Mouse (Mus musculus): Measurements from ENCODE around the gene 4930451I11Rik.
A peak's percentile ranks its signal among the peaks of the same experiment; 100 is the strongest.

Gene 4930451I11Rik

DNA sequence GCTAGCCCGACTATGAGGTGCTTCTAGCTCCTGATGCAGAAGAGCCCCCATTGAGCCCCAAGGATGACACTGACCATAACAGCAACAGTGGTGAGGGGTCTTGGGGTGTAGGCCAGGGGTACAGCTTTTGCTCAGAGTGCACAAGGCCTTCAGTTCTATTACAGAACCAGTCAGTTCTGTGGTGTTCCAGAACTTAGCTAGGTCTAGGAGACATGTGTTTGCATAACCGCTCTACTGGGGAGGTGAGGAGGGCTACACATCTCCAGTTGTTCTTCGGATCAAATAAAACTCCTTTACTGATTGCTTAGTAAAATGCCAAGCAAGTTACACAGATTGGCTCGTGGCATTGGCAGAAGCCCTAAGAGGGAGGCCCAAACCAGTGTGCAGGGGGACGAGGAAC is at the start of gene 4930451I11Rik:
Gene 4930451I11Rik, minus strand, starts transcription at position 101 of the 400 bp plus-strand sequence.
- DNase-seq: no peak

DNA sequence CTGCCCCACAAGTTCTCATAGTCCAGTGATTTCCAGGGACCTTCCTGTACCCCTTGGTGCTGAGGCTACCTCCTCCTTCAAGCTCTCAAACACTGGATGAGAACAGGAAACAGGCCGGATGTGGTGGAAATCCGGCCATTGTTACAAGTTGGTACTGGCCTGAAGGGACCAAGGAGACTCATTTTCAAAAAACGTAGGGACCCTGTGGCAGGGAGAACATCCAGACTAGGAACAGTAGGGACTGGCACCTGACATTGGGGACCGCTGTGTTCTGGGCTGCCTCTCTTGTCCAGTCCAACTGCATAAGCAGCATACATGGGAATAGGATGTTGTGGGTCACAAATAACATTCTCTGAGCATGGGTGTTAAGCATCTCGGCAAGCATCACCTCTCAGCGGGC is 49.6 kb upstream of the 4930451I11Rik start:
- DNase-seq: no peak

DNA sequence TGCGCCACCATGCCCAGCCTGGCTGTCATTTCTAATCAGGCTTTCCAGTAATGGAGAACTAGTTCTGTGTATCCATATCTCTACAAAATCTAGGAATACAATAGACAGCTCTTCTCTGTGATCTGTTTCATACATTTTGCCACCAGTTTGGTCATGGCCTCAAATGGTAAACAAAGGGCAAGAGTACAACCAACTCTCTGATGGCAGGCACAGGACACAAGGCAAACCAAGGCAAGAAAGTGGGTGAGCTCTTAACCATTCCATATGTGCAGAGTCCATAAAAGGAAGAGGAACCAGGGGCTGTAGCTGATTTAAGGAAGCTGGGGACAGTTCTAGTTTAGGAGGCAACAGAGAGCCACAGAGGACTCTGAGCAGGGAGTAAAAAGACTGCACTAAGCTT is 45.8 kb upstream of the 4930451I11Rik start:
- DNase-seq: no peak

DNA sequence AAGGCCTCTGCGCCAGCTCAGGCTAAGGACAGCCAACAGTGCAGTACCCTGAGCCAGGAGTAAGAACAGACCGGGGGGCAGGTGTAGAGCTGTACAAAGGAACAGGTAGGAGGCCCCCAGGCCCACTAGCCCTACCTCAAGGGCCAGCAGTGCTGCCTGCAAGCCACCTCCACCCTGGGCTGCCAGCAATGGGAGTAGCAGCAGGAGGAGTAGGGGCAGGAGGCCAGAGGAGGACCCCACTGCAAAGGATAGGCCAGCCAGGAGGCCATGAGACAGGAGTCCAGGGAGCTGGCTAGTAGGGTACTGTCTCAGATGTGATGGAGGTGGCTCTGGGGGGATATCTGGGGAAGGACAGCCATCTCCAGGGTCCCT is 39.1 kb upstream of the 4930451I11Rik start:
- no peak for DNase-seq

DNA sequence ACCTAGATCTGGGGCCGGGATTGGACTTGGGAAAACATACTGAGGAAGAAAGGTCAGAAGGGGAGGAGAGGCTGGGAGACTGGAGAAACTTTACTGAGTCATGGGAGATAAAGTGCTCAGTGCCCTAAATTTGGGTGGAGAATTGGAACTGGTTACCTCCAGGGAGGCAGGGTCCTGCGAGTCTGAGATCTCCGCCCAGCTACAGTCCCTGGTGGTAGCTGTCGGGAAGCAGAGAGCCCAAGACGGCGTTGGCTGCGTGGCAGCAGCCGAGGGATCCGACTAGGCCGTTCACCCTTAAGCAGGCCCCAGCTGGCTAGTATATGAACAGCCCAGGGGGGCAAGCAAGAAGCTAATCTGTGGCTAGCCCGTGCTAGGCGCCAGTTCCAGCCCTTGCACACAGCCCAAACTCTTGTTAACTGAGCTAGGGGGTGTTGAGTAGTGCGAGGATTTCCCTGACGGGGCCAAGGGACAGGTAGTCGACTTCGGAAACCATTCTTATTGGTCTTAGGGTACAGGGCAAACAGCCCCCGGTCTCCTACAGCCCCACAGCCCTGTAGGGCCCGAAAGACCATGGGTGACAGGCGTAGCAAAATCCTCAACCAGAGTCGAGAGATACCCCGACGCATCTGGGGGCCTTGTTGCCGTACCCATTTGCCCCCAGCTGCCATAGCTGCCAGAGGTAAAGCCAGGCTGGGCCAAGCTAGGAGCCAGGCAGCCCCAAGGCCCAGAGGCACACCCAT is 38.5 kb upstream of the 4930451I11Rik start:
- DNase-seq: no peak

DNA sequence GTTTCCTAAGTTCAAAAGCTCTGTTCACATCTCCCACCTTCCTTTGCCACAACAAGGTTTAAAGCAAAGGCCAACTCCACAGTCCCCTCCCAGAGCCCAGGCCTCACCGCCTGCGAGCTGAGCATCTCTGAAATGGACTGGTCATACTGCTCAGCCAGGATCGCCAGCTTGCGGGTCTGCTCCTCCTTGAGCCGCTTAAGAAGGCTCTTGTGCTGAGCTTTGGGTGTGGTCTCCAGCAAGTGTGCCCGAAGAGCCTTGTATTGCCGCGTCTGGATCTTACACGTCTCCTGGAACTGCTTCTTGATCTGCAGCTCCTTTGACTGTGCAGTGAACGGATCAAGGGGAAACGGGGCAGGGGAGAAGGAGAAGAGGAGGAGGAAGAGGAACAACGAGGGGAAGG is 36.6 kb upstream of the 4930451I11Rik start:
- no peak for DNase-seq

DNA sequence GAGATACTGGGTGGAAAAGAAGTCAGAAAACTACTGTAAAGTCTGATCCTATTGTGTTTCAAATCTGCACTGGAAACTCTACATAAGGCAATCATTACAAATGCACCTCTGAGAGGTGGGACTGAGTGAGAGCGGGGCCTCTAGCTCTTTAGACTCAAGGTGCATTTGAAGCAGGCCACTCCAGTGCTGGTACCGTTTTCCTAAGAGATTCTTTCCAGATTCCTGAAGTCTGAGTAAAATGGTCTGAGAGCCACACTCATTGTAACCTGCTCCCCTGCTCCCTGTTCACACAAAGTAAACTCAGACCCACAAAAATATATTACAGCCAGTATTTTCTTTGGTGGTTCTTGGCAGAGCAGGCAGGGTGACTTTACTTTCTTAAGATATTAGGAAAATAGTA is 36.1 kb upstream of the 4930451I11Rik start:
- no peak for DNase-seq

DNA sequence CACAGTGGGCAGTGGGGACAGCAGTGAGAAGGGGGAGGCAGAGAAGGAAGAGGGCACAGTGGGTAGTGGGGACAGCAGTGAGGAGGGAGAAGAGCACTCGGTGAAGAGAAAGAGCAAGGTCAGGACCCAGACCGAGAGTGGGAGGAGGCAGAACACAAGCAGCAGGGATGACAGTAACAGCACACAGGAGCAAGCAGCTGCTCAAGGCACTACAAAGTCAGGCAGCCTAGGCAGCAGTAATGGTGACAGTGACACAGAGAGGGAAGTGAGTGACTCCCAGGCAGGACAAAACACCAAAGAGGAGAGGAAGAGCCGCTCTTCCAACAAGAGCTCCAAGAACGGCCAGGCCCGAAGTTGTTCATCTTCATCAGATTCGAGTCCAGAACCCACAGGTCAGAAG is 32.4 kb upstream of the 4930451I11Rik start:
- no peak for DNase-seq

DNA sequence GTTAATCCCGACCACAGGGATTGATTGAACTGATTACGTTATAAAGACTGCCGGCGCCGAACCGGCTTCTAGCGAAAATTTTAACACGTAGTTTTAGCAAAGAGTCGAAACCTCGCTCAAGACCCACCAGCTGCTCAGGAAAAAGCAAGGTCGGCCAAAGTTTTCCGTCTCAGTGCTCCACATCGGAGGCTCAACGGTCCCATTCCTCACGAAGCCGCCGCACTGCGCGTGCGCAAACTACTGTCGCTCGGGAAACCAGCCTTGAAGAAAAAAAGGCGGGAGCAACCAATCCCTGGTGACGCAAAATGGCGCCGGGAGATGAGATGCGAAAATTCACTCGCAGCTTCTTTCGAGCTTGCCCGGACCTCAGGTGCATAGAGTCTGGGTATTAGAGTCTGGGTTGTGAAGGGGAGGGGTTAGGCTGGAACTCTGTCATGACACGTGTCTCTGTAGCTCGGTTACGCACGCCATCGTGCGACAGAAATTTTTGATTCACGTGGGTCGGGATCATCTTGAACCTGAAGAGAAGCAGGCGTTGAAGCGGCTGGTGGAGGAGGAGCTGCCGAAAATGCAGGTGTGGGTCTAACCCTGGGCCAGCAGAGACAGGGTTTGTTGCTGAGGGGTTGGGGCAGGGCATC is 30.8 kb upstream of the 4930451I11Rik start, which contains the start of gene Ino80e:
Gene Ino80e, minus strand, starts transcription at position 231 of the 638 bp plus-strand sequence.
- DNase-seq: peak; percentile 92

DNA sequence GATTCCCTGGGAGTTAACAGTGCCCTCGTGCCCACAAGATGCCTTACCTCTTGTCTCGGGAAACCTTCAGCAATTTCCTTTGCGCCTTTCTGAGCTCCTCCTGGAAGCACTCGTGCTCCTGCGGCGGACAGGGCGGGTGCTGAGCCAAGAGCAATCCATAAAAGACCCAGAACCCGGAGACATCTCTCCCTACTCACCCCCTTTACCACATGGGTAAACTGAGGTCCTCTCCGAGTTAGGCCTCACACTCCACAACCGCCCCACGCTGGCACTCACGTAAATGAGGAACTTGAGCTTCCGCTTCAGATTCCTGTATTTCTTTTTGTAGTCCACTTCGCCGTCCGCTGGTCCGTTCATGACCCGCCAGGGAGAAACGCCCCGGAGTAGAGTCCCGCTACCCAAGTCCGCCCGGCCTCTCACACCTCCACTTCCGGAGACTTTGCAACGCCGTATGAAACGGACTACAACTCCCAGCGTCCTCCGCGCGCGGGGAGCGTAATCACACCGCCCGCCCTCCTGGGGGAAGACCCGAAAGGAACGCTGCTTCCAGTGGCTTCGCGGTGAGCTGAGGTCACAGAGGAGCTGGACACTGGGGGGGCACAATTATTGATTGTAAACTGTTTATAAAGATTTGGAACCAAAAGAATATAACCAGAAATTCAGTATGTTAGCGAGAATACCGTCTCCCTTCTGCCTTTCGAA is 30.1 kb upstream of the 4930451I11Rik start, which contains the start of gene Hirip3:
Gene Hirip3, plus strand, starts transcription at position 544 of the 702 bp plus-strand sequence.
- peak; percentile 94 for DNase-seq

DNA sequence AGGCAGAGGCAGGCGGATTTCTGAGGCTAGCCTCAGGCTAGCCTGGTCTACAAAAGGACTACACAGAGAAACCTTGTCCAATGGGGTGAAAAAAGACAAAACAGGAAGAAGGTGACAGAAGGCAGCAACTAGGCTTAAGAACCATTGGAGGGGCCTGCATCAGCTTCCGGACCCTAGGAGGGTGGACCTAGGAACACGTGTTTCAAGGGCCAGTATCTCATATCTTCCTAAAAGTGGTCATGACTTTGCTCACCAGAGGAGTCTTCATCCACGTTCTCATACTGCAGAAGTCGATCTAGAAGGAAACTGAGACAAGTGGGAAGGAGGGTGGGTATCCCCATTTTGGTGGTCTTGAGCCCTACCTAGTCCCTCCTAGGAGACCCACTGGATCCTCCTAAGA is 29.5 kb upstream of the 4930451I11Rik start:
- no peak for DNase-seq

DNA sequence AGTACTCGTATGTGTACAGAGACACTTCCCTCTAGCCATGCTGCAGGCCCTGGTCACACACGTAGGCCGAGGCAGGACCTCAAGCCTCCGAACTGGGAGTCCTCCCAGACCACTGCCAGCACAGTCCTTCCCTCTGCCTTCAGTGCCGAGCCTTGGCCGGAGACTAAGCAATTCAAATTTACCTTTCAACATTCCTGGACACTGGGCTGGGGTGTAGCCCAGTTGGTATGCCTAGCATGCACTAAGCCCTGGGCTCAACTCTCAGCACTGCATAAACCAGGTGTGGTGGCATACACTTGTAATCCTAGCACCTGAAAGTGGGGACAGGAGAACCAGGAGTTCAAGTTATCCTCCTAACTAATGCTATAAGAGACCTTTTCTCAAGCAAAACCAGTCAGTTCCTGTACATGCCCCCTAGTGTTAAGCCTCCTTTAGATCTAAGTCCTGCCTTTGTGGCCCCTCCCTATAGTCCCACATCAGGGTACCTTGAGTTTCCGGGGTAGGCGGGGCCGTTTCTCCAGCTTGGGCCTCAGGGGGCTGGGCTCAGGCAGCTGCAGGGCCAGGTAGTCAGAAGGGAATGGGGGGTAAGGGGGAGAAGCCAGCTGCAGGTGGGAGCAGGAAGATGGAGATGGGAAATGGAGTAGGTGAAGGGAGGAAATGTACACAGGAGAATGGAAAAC is 25.4 kb upstream of the 4930451I11Rik start:
- DNase-seq: no peak

DNA sequence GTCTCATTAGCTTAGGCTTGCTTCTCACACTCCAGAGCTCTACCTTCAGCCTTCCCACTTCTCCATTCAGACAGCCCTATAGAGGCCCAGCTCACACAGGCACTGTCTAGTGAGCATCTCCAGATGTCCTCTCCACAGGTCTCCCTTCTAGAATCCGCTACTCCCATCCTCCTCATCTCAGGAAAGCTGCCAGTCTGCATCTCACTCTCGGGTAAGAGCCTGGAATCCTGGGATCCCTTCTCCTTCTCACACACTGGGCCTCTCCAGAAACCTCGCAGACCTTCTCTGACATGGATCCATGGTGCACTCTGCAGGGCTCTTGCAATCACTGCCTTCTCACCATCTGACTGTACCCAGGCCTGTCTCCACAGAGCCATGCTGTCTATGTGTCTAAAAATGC is 24.2 kb upstream of the 4930451I11Rik start:
- no peak for DNase-seq

DNA sequence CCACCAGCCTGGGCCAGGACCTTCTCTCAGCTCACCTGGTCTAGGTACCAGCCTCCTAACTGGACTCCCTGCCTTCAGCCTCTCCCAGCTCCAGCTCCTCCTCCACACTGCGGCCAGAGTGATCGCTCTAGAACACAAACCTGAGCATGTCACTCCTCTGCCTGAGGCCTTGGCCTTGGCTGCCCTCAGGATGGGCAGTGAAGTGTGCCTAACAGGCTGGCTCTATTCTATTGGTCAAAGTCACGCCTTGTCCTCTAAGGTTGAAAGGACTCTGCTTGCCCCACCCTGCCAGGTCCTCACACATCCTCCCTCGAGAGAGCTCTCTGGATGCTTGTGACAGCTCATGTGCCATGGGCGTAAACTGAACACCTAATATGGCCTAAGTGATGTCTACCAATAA is 22.0 kb upstream of the 4930451I11Rik start:
- DNase-seq: no peak

DNA sequence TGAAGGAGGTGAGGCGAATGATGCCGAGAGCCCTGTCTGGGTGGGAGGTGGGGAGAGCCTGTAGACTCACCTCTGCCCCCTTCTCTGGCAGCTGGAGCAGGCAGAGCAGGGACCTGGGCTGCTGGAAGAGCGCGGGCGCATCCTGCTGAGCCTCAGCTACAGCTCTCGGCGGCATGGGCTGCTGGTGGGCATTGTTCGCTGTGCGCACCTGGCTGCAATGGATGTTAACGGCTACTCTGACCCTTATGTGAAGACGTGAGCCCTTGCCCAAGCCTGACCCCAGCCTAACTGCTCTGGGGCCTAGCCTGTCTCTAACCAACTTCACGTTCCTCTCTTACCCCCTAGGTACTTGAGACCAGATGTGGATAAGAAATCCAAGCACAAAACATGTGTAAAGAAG is 19.8 kb upstream of the 4930451I11Rik start:
- DNase-seq: no peak

DNA sequence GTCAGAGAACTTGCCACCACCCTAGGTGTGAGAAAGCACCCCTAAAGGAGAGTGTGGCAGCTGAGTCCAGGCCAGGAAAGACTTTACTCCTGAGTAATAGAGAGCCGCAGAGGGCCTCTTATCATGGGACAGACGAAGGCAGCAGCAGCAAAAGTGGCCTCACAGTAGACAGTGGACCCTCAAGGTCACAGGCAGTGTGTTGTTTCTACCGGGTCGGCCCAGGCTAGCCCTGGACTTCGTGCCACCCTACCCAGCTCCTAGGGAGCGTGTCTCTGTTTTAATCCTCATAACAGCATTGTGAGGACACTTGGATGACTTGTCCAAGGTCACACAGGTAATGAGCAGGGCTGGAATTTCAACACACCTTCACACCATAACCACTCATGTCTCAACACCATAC is 18.7 kb upstream of the 4930451I11Rik start:
- no peak for DNase-seq

DNA sequence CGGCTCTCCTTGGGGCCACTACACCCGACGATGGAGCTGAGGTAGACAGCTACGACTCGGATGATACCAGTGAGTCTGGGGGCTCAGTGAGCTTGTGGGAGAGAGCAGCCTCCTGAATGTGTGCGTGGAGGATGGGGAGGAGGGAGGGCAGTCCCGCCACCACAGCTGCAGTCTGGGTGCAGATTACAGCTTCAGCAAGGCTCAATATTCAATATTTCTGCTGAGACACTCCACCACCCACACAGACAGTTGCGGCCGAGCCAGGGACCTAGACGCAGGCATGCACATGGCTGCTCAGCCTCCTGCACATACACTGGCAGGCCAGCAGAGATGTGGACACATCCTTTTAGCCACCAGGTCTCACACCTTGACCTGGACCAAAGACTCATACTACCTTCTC is 17.4 kb upstream of the 4930451I11Rik start:
- peak; percentile 55 for DNase-seq

DNA sequence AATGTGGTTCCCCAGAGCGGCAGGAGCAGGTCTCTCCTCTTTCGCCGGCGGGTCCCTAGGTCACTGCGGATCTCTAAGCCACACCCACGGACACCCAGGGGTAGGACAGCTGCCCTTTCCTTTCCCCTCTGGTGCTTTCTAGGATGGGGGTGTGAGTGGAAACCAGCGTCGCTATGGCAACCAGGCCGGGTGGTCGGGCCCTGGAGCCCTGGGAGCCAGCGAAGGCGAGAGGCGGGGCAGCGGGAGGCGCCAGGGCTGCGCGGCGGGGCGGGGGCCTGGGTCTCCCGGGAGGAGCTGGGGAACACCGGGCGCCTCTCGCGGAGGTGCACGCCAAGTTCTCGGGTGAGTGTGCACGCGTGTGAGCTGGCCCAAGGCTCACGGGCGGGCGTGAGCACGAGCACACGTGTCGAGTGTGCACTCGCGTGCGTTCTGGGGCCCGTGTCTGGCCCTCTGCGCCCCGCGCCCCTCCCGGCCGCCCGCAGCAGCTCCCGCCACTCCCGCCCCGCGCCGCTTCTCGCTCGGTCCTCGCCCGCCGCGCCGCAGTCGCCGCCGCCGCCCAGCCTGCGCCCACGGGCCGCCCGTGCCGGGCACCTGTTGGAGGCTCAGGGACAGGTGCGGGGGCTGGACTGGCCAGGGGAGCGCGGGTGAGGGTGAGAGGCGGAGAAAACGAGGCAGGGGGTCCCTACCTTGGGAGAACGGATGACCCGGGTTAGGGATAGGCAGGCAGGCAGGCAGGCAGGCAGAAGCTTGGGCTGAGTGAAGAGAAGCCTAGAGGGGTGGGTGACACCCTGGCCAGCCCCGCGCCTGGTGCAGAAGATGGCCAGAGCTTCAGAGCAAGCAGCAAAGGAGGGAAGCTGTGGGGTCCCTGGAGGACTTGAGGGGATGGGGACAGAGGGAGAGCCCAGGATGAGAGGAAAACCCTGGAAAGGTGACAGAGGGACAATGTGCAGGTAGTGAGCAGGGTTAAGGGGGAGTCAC is 16.3 kb upstream of the 4930451I11Rik start:
- DNase-seq: peak; percentile 47

DNA sequence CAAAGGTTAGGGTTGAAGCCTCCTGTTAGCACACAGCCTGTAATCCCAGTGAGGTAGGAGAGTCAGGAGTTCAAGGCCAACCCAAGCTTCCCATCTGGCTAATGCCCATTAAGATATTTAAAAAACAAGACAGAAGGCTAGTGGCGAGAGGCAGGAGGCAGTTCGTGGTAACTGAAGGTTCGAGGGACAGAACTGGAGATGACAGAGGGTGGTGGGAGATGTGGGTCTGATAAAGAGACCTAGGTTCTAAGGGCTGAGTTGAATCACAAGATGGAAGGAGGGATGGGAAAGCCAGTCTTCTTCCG is 15.6 kb upstream of the 4930451I11Rik start, which contains the start of gene Doc2a:
Gene Doc2a, plus strand, starts transcription at position 301 of the 305 bp plus-strand sequence.
- no peak for DNase-seq

DNA sequence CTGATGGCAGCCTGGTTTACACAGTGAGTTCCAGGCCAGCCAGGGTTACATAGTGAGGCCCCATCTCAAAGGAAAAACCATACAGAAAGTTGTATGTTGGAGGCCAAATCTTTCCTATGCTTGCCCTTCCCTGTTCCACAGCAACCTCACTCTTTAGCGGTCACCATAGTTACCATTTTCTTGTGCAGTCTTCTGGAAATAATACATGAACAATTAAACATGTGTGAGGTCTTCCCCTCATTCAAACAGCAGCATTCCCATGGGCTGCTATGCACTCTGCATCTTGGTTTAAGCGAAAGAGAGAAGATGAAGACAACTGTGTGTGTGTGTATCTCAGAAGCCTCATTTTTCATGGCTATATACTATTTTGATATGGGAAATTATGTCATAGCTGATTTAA is 14.1 kb upstream of the 4930451I11Rik start:
- DNase-seq: no peak

DNA sequence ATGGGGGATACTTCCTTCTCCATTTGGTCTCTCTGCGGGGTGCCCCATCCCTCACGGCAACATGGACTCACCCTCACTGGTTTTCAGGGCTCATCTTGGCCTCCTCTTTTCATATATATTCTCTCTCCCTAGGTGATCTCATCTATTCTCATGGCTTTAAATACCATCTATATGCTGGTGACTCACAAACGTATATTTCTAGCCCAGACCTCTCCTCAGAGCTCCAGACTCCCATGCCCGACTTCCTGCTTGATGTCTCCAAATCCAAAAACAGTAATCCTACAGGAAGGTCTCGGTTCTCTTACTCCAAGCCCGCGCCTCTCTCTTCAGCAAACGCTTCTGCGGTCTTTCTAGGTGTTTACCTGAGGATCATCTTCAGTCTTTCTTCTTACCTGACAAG is 11.8 kb upstream of the 4930451I11Rik start:
- no peak for DNase-seq

DNA sequence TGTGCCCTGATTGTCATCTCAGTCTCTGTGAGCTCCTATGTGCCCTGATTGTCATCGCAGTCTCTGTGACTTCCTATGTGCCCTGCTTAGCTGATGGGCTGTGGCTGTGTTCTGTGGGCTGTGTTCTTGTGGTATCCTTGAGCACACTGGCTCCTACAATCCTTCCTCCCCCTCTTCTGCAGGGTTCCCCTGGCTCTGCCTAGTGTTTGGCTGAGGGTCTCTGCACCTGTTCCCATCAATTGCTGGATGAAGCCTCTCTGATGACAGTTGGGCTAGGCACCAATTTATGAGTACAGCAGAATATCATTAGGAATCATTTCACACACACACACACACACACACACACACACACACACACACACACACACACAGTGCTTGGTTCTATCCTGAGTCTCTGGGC is 1.9 kb upstream of the 4930451I11Rik start:
- no peak for DNase-seq

All from right cerebral cortex, postnatal 25 days (tissue).